Mouse (Mus musculus): ENCODE data around the gene C2cd5. TPM values are rescaled to one million over a fixed set of nuclear protein-coding genes. Genes with fewer than 3 reads are reported as not detected.

The C2cd5 gene
- polyA plus RNA-seq, 1 experiment, result 84.7 TPM

GRCm38 (mm10) chr6:143129952-143130351, 30.0 kb upstream of the C2cd5 start:
- H3K4me3 ChIP-seq (replicated peaks; ENCODE audit: insufficient read depth, low read depth, low read length), result no peak overlapping the region
- WGBS, result 82% methylated on average over 3 of the region's 3 CpGs
- TF ChIP-seq POLR2A (IDR thresholded peaks at IDR 0.05; ENCODE audit: borderline replicate concordance, insufficient read depth, low read length) (no peak), CTCF (IDR thresholded peaks at IDR 0.05; ENCODE audit: borderline replicate concordance, insufficient read depth, low read depth, low read length) (no peak)
- DNase-seq, result no peak
- H3K27ac ChIP-seq (ENCODE audit: insufficient read depth, low read length), result no peak overlapping the region
- H3K27me3 ChIP-seq (ENCODE audit: control insufficient read depth, insufficient read depth, low read length), result no peaks in the 10 kb centered on the region
- H3K4me1 ChIP-seq (ENCODE audit: control insufficient read depth, insufficient read depth, low read length), result no peaks in the 10 kb centered on the region

GRCm38 (mm10) chr6:143129466-143129865, 29.5 kb upstream of the C2cd5 start:
- H3K4me3 ChIP-seq (replicated peaks; ENCODE audit: insufficient read depth, low read depth, low read length), result no peak overlapping the region
- H3K27ac ChIP-seq (ENCODE audit: insufficient read depth, low read length), result no peak overlapping the region
- WGBS, result 92% methylated on average over 7 of the region's 7 CpGs
- no peaks in the 10 kb centered on the region for H3K27me3 ChIP-seq (ENCODE audit: control insufficient read depth, insufficient read depth, low read length)
- DNase-seq, result no peak
- TF ChIP-seq POLR2A (IDR thresholded peaks at IDR 0.05; ENCODE audit: borderline replicate concordance, insufficient read depth, low read length) (no peak), CTCF (IDR thresholded peaks at IDR 0.05; ENCODE audit: borderline replicate concordance, insufficient read depth, low read depth, low read length) (no peak)
- H3K4me1 ChIP-seq (ENCODE audit: control insufficient read depth, insufficient read depth, low read length), result no peaks in the 10 kb centered on the region

- Histone ChIP-seq H3K4me1 (ENCODE audit: control insufficient read depth, insufficient read depth, low read length) (no peaks in the 10 kb centered on the region), H3K27me3 (ENCODE audit: control insufficient read depth, insufficient read depth, low read length) (no peaks in the 10 kb centered on the region), H3K4me3 (replicated peaks; ENCODE audit: insufficient read depth, low read depth, low read length) (no peak overlapping the region), H3K27ac (ENCODE audit: insufficient read depth, low read length) (no peak overlapping the region)
- TF ChIP-seq CTCF (IDR thresholded peaks at IDR 0.05; ENCODE audit: borderline replicate concordance, insufficient read depth, low read depth, low read length) (no peak), POLR2A (IDR thresholded peaks at IDR 0.05; ENCODE audit: borderline replicate concordance, insufficient read depth, low read length) (no peak)
- DNase-seq, result no peak
Measured at GRCm38 (mm10) chr6:143125721-143126120, 25.8 kb upstream of the C2cd5 start.

DNA sequence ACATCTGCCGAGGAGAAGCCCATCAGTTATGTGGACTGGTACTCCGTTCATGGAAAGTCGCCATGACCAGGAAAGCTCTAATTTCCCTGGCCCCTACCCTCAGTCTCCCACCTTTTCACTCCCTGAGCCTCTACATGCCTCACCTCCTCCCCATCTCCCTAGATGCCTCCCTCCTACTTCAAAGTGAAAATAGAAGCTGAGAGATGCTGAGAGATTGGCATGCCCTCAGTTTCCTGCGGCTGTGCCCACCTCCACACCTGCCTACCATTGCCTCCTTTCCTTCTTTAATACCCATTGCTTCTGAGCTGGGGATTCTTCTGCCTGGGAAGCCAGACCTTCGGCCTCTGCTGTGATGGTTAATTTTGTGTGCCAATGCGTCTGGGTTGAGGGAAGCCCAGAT, 19.4 kb upstream of the C2cd5 start:
- Histone ChIP-seq H3K4me3 (replicated peaks; ENCODE audit: insufficient read depth, low read depth, low read length) (no peak overlapping the region), H3K4me1 (ENCODE audit: control insufficient read depth, insufficient read depth, low read length) (no peaks in the 10 kb centered on the region), H3K27ac (ENCODE audit: insufficient read depth, low read length) (no peak overlapping the region), H3K27me3 (ENCODE audit: control insufficient read depth, insufficient read depth, low read length) (no peaks in the 10 kb centered on the region)
- no peak for TF ChIP-seq POLR2A (IDR thresholded peaks at IDR 0.05; ENCODE audit: borderline replicate concordance, insufficient read depth, low read length)
- TF ChIP-seq CTCF (IDR thresholded peaks at IDR 0.05; ENCODE audit: borderline replicate concordance, insufficient read depth, low read depth, low read length), result no peak
- no peak for DNase-seq
- 89% methylated on average over 6 of the region's 6 CpGs for WGBS

DNA sequence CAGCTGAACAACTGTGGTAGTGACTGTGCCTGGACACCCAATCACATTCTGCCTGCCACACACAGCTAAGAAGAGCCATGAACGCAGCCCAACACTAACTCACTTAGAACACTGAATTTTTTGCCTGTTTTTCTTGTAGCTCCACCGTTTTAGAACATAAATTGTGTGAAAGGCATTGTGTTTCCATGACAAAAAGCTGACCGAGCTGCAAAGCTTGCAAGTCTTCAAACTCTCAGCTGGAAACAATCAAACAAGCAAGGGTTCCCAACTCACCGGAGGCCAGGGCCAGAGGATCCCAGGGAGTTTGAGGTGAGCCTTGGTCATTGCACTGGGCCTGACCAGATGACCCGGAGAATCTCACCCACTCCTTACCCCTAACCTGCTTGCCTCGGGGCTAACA, 16.8 kb upstream of the C2cd5 start:
- TF ChIP-seq CTCF (IDR thresholded peaks at IDR 0.05; ENCODE audit: borderline replicate concordance, insufficient read depth, low read depth, low read length) (no peak), POLR2A (IDR thresholded peaks at IDR 0.05; ENCODE audit: borderline replicate concordance, insufficient read depth, low read length) (no peak)
- DNase-seq, result no peak
- Histone ChIP-seq H3K27me3 (ENCODE audit: control insufficient read depth, insufficient read depth, low read length) (no peaks in the 10 kb centered on the region), H3K4me3 (replicated peaks; ENCODE audit: insufficient read depth, low read depth, low read length) (no peak overlapping the region), H3K27ac (ENCODE audit: insufficient read depth, low read length) (no peak overlapping the region), H3K4me1 (ENCODE audit: control insufficient read depth, insufficient read depth, low read length) (no peaks in the 10 kb centered on the region)
- WGBS, result 58% methylated on average over 6 of the region's 6 CpGs

DNA sequence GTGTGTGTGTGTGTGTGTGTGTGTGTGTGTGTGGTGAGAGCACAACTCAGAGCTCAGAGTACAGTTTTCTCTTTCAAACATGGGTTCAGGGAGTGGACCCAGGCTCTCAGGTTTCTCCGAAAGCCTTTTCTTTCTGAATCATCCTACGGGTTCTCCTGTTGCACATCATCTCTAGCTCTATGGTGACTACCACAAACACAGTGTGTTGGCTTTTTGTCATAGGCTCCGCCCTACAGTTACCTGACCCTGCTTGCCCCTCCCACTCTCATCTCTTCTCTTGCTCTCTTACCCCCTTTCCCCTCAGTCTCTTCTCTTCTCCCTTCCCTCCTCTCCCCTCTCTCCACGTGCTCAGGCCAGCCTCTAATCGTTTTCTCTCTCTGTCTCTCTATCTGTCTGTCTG, 15.6 kb upstream of the C2cd5 start:
- Histone ChIP-seq H3K4me3 (replicated peaks; ENCODE audit: insufficient read depth, low read depth, low read length) (no peak overlapping the region), H3K27me3 (ENCODE audit: control insufficient read depth, insufficient read depth, low read length) (no peaks in the 10 kb centered on the region), H3K4me1 (ENCODE audit: control insufficient read depth, insufficient read depth, low read length) (no peaks in the 10 kb centered on the region), H3K27ac (ENCODE audit: insufficient read depth, low read length) (no peak overlapping the region)
- DNase-seq, result no peak
- WGBS, result 85% methylated on average over 5 of the region's 5 CpGs
- TF ChIP-seq CTCF (IDR thresholded peaks at IDR 0.05; ENCODE audit: borderline replicate concordance, insufficient read depth, low read depth, low read length) (no peak), POLR2A (IDR thresholded peaks at IDR 0.05; ENCODE audit: borderline replicate concordance, insufficient read depth, low read length) (no peak)

GRCm38 (mm10) chr6:143115011-143115445, 15.1 kb upstream of the C2cd5 start:
- Histone ChIP-seq H3K27me3 (ENCODE audit: control insufficient read depth, insufficient read depth, low read length) (no peaks in the 10 kb centered on the region), H3K27ac (ENCODE audit: insufficient read depth, low read length) (no peak overlapping the region), H3K4me1 (ENCODE audit: control insufficient read depth, insufficient read depth, low read length) (no peaks in the 10 kb centered on the region), H3K4me3 (replicated peaks; ENCODE audit: insufficient read depth, low read depth, low read length) (no peak overlapping the region)
- TF ChIP-seq CTCF (IDR thresholded peaks at IDR 0.05; ENCODE audit: borderline replicate concordance, insufficient read depth, low read depth, low read length) (no peak), POLR2A (IDR thresholded peaks at IDR 0.05; ENCODE audit: borderline replicate concordance, insufficient read depth, low read length) (no peak)
- no peak for DNase-seq
- WGBS, result 64% methylated on average over 9 of the region's 9 CpGs

DNA sequence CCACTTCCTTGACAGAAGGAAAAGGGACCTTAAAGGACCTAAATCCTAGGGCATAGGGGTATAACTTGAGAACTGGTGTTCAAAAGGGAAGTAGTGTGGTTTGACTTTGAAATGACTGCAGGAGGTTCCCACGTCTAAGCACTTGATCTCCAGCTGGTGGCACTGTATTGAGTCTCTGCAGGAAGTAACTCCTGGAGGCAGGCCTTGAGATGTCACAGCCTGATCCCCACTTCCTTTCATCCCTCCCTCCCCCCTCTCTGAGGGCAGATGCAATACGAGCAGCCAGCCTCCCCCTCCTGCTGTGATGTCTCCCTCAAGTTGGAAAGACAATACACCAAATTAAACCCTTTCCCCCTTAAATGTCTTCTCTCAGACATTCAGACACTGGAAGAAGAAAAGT, 14.6 kb upstream of the C2cd5 start:
- no peak for DNase-seq
- 19% methylated on average over 2 of the region's 2 CpGs for WGBS
- no peak overlapping the region for H3K4me3 ChIP-seq (replicated peaks; ENCODE audit: insufficient read depth, low read depth, low read length)
- no peaks in the 10 kb centered on the region for H3K27me3 ChIP-seq (ENCODE audit: control insufficient read depth, insufficient read depth, low read length)
- H3K27ac ChIP-seq (ENCODE audit: insufficient read depth, low read length), result no peak overlapping the region
- no peaks in the 10 kb centered on the region for H3K4me1 ChIP-seq (ENCODE audit: control insufficient read depth, insufficient read depth, low read length)
- TF ChIP-seq POLR2A (IDR thresholded peaks at IDR 0.05; ENCODE audit: borderline replicate concordance, insufficient read depth, low read length), result no peak
- TF ChIP-seq CTCF (IDR thresholded peaks at IDR 0.05; ENCODE audit: borderline replicate concordance, insufficient read depth, low read depth, low read length), result no peak

Measured in cerebellum, adult 2 months (tissue).